Mouse (Mus musculus) inflammation-experienced regulatory T-cells (primary cell): ENCODE measurements around the gene Cpsf7. TPM values are rescaled to one million over a fixed set of nuclear protein-coding genes. Genes with fewer than 3 reads are reported as not detected.

Experiments used
- polyA plus RNA-seq, 2 experiments: library from polyadenylated mRNA; unstranded; fragments of 100-300 nt; shearing (Covaris generic); gene quantifications; one replicate each; pipeline ENCODE4 v1.2.1; 2017

Gene Cpsf7
- 10 to 100 TPM; 28.3 to 31.8 TPM for polyA plus RNA-seq

GRCm38 (mm10) chr19:10525106-10525901, at the start of gene Cpsf7:
Cpsf7 (plus strand) TSS chr19:10525266.

GRCm38 (mm10) chr19:10482703-10483102, 42.4 kb upstream of the Cpsf7 start, which contains the start of gene Ppp1r32:
Ppp1r32 (minus strand) TSS chr19:10482928.

GRCm38 (mm10) chr19:10525910-10526309, 844 bp downstream of the Cpsf7 start, which contains the start of gene Sdhaf2:
Sdhaf2 (minus strand) TSS chr19:10526142.

GRCm38 (mm10) chr19:10555624-10556510, 30.8 kb downstream of the Cpsf7 start, which contains the start of gene Tmem216:
Tmem216 (minus strand) TSS chr19:10556238.

GRCm38 (mm10) chr19:10576690-10577561, 51.9 kb downstream of the Cpsf7 start, which contains the start of the genes Cyb561a3 and Tmem138:
Cyb561a3 (plus strand) TSS chr19:10577172.
Tmem138 (minus strand) TSS chr19:10577362.

Other genes starting within 250 kb of the Cpsf7 start
- gene Dagla, start 220.4 kb upstream of the Cpsf7 start, polyA plus RNA-seq = under 1 TPM; 0.12 to 0.26 TPM
- gene Syt7, start 136.2 kb upstream of the Cpsf7 start, polyA plus RNA-seq = under 1 TPM; 0.25 to 0.94 TPM
- gene Lrrc10b, start 67.8 kb upstream of the Cpsf7 start, polyA plus RNA-seq = not detected
- under 1 TPM; 0.39 to 0.62 TPM for gene Ppp1r32, start 42.3 kb upstream of the Cpsf7 start, polyA plus RNA-seq
- 10 to 100 TPM; 77.2 to 94.4 TPM for gene Sdhaf2, start 876 bp downstream of the Cpsf7 start, polyA plus RNA-seq
- gene Tmem216, start 31.0 kb downstream of the Cpsf7 start, polyA plus RNA-seq = 10 to 100 TPM in 1 of 2 experiments, 1 to 10 TPM in 1; 6.7 to 12.1 TPM
- 10 to 100 TPM; 39.2 to 48.2 TPM for gene Cyb561a3, start 51.9 kb downstream of the Cpsf7 start, polyA plus RNA-seq
- gene Tmem138, start 52.1 kb downstream of the Cpsf7 start, polyA plus RNA-seq = 10 to 100 TPM; 14.8 to 19.8 TPM
- gene Ddb1, start 80.1 kb downstream of the Cpsf7 start, polyA plus RNA-seq = 100 to 1,000 TPM; 159 to 166 TPM
- gene Tkfc, start 80.4 kb downstream of the Cpsf7 start, polyA plus RNA-seq = 1 to 10 TPM; 8.0 to 8.2 TPM
- gene Vwce, start 108.9 kb downstream of the Cpsf7 start, polyA plus RNA-seq = 1 to 10 TPM in 1 of 2 experiments, under 1 TPM in 1; 0.10 to 1.5 TPM
- gene Pga5, start 152.8 kb downstream of the Cpsf7 start, polyA plus RNA-seq = not detected
- gene Vps37c, start 163.5 kb downstream of the Cpsf7 start, polyA plus RNA-seq = 10 to 100 TPM; 21.6 to 26.0 TPM
- gene Cd5, start 213.7 kb downstream of the Cpsf7 start, polyA plus RNA-seq = 100 to 1,000 TPM; 557 to 575 TPM